Mouse (Mus musculus): Measurements from ENCODE around the gene Plekha6. TPM values are rescaled to one million over a fixed set of nuclear protein-coding genes. Genes with fewer than 3 reads are reported as not detected.

Plekha6 gene
- polyA plus RNA-seq, 1 experiment: 0.57 TPM

DNA sequence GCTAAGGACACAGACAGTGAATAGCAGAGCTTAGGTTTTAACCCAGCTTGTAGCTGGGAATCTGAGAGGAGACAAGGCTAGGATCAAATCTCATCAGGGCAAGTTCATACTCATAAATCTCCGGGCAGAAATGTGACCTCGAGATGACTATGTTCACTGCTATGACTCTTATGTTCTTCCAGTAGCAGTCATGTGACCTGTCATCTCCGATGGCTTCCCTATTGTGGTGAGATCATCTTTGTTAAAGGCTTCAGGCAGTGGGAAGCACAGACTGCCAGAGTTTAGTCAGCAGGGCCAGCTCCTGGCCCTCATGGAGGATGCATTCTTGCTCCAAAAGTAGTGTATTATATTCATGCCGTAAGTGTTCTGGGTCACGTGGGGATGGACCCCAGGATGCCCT is 113.0 kb downstream of the Plekha6 start:
- Histone ChIP-seq H3K36me3 (replicated peaks; ENCODE audit: low read length) (no peaks in the 10 kb centered on the region), H3K4me1 (peaks cover 5% of the 10 kb centered on the region; the same call in 1 of the 2 replicates), H3K9me3 (no peaks in the 10 kb centered on the region), H3K27me3 (replicated peaks) (peaks cover 84% of the 10 kb centered on the region), H3K4me3 (replicated peaks) (no peak overlapping the region)
- TF ChIP-seq FLI1 (IDR thresholded peaks at IDR 0.05; ENCODE audit: low read length): no peak

GRCm38 (mm10) chr1:133278539-133278938 is 114.5 kb downstream of the Plekha6 start:
- no peaks in the 10 kb centered on the region for H3K36me3 ChIP-seq (replicated peaks; ENCODE audit: low read length)
- H3K9me3 ChIP-seq: no peaks in the 10 kb centered on the region
- H3K4me1 ChIP-seq: peaks cover 5% of the 10 kb centered on the region; the same call in 1 of the 2 replicates
- no peak overlapping the region for H3K4me3 ChIP-seq (replicated peaks)
- TF ChIP-seq FLI1 (IDR thresholded peaks at IDR 0.05; ENCODE audit: low read length) (no peak), GATA1 (IDR thresholded peaks at IDR 0.05; ENCODE audit: borderline replicate concordance, low read length) (no peak)
- H3K27me3 ChIP-seq (replicated peaks): peaks cover 88% of the 10 kb centered on the region

DNA sequence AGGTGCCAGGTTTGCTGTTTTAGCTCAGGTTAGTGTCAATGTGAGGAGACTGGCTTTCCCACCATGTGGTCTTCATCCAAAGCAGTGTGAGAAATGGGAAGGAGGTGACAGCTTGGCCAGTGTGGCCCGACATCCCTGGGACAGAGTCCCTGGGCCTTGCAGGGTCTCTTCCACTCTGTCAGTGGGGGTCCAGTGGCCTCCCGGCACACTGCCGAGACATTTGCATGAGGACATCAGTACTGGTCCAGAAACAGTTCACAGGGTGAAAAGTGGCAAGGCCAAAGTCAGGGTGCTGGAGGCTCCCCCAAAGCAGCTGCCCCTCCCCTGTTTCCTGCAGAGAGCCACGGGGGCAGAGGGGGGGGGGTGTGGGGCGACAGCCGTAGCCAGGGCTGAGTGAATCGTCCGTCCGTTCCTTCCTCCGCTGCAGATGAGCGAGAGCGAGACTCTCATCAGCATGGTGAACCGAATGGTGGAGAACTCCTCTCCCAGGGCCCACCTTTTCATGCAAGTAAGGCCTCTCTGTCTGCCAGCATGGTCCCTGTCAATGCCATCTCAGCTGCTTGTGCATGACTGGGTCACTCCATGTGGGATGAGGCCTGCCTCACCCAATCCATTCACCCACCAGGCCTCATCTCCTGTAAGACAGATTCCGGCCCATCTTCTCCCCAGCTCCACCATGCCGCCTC is 115.1 kb downstream of the Plekha6 start:
- Histone ChIP-seq H3K36me3 (replicated peaks; ENCODE audit: low read length) (no peaks in the 10 kb centered on the region), H3K27me3 (replicated peaks) (peaks cover 87% of the 10 kb centered on the region), H3K4me1 (peaks cover 5% of the 10 kb centered on the region; the same call in 1 of the 2 replicates), H3K9me3 (no peaks in the 10 kb centered on the region), H3K4me3 (replicated peaks) (no peak overlapping the region)
- TF ChIP-seq GATA1 (IDR thresholded peaks at IDR 0.05; ENCODE audit: borderline replicate concordance, low read length) (no peak), FLI1 (IDR thresholded peaks at IDR 0.05; ENCODE audit: low read length) (no peak)

- Histone ChIP-seq H3K4me3 (replicated peaks) (no peak overlapping the region), H3K27me3 (replicated peaks) (peaks cover 83% of the 10 kb centered on the region), H3K4me1 (peaks cover 5% of the 10 kb centered on the region; the same call in 1 of the 2 replicates), H3K36me3 (replicated peaks; ENCODE audit: low read length) (no peaks in the 10 kb centered on the region), H3K9me3 (no peaks in the 10 kb centered on the region)
- TF ChIP-seq GATA1 (IDR thresholded peaks at IDR 0.05; ENCODE audit: borderline replicate concordance, low read length): no peak
- no peak for TF ChIP-seq FLI1 (IDR thresholded peaks at IDR 0.05; ENCODE audit: low read length)
These were observed 115.7 kb downstream of the Plekha6 start for GRCm38 (mm10) chr1:133279632-133280093.

- Histone ChIP-seq H3K36me3 (replicated peaks; ENCODE audit: low read length) (no peaks in the 10 kb centered on the region), H3K4me3 (replicated peaks) (no peak overlapping the region), H3K27me3 (replicated peaks) (peaks cover 82% of the 10 kb centered on the region), H3K9me3 (no peaks in the 10 kb centered on the region), H3K4me1 (peaks cover 5% of the 10 kb centered on the region; the same call in 1 of the 2 replicates)
- TF ChIP-seq FLI1 (IDR thresholded peaks at IDR 0.05; ENCODE audit: low read length) (no peak), GATA1 (IDR thresholded peaks at IDR 0.05; ENCODE audit: borderline replicate concordance, low read length) (no peak)
These were observed 116.5 kb downstream of the Plekha6 start for GRCm38 (mm10) chr1:133280537-133280936.

DNA sequence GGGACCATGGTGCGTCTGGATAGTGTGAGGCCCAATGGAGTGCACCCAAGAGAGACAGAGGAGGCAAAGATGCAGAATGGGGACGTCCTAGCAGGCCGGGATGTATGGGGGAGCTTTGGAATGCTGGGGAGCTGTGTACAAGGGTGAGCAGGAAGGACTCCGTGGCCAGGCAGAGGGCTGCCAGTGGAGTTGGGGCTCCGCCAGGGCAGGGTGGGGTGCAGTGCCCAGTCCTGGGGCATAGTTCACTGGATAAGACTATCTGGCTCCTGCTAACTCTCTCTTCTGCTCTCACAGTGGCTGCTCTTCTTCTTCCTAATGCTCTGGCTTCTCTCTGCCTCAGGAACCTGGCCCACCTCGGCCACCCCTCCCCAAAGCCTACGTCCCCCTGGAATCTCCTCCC is 121.9 kb downstream of the Plekha6 start:
- Histone ChIP-seq H3K9me3 (no peaks in the 10 kb centered on the region), H3K4me1 (no peaks in the 10 kb centered on the region), H3K4me3 (replicated peaks) (no peak overlapping the region), H3K36me3 (replicated peaks; ENCODE audit: low read length) (no peaks in the 10 kb centered on the region), H3K27me3 (replicated peaks) (peaks cover 71% of the 10 kb centered on the region)
- TF ChIP-seq GATA1 (IDR thresholded peaks at IDR 0.05; ENCODE audit: borderline replicate concordance, low read length) (no peak), FLI1 (IDR thresholded peaks at IDR 0.05; ENCODE audit: low read length) (no peak)

DNA sequence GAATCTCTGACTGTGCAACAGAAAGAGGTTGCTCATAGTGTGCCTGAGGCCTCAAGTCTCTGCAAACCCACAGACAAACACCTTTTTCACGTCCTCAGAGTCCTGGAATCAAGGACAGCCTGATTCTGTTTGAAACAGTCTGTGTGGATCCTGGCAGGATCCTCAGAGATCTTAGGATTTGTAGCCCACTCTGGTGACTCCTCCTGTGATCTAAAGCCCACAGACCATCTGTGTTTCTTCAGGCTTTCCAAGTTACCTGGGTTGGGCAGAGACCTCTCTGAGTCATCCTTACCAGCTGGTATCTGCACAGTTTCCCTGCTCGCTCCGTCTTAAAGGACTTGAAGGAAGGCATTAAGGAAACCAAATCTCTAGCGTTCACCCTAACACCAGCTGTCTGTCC is 123.0 kb downstream of the Plekha6 start:
- Histone ChIP-seq H3K9me3 (no peaks in the 10 kb centered on the region), H3K27me3 (replicated peaks) (peaks cover 68% of the 10 kb centered on the region), H3K4me3 (replicated peaks) (no peak overlapping the region), H3K4me1 (no peaks in the 10 kb centered on the region), H3K36me3 (replicated peaks; ENCODE audit: low read length) (no peaks in the 10 kb centered on the region)
- TF ChIP-seq FLI1 (IDR thresholded peaks at IDR 0.05; ENCODE audit: low read length) (no peak), GATA1 (IDR thresholded peaks at IDR 0.05; ENCODE audit: borderline replicate concordance, low read length) (no peak)

DNA sequence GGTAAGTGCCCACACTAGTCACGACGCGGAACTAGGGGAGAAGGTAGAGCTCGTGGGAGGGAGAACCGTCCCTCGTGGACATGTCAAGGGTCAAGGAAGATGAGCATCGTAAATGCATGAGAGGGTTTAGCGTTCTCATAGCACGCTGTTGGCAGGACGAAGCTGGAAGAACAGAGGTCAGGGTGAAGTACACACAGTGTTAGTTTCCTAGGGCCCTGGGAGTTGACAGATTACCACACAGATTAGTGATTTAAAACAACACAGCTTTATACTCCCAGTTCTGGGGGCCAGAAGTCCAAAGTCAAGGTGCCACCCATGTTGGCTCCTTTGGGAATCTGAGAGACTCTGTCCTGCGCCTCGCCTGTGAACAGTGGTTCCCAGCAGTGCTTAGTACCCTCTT is 123.9 kb downstream of the Plekha6 start:
- H3K4me3 ChIP-seq (replicated peaks): no peak overlapping the region
- TF ChIP-seq FLI1 (IDR thresholded peaks at IDR 0.05; ENCODE audit: low read length) (no peak), GATA1 (IDR thresholded peaks at IDR 0.05; ENCODE audit: borderline replicate concordance, low read length) (no peak)
- H3K9me3 ChIP-seq: no peaks in the 10 kb centered on the region
- peaks cover 65% of the 10 kb centered on the region for H3K27me3 ChIP-seq (replicated peaks)
- no peaks in the 10 kb centered on the region for H3K4me1 ChIP-seq
- no peaks in the 10 kb centered on the region for H3K36me3 ChIP-seq (replicated peaks; ENCODE audit: low read length)

- Histone ChIP-seq H3K36me3 (replicated peaks; ENCODE audit: low read length) (no peaks in the 10 kb centered on the region), H3K4me1 (peaks cover 5% of the 10 kb centered on the region; the same call in 1 of the 2 replicates), H3K27me3 (replicated peaks) (peaks cover 67% of the 10 kb centered on the region), H3K4me3 (replicated peaks) (no peak overlapping the region), H3K9me3 (no peaks in the 10 kb centered on the region)
- TF ChIP-seq FLI1 (IDR thresholded peaks at IDR 0.05; ENCODE audit: low read length): no peak
- no peak for TF ChIP-seq GATA1 (IDR thresholded peaks at IDR 0.05; ENCODE audit: borderline replicate concordance, low read length)
These were observed 127.9 kb downstream of the Plekha6 start for GRCm38 (mm10) chr1:133291888-133292287.

- TF ChIP-seq GATA1 (IDR thresholded peaks at IDR 0.05; ENCODE audit: borderline replicate concordance, low read length): no peak
- TF ChIP-seq FLI1 (IDR thresholded peaks at IDR 0.05; ENCODE audit: low read length): no peak
- Histone ChIP-seq H3K27me3 (replicated peaks) (peaks cover 67% of the 10 kb centered on the region), H3K4me1 (peaks cover 5% of the 10 kb centered on the region; the same call in 1 of the 2 replicates), H3K36me3 (replicated peaks; ENCODE audit: low read length) (no peaks in the 10 kb centered on the region), H3K4me3 (replicated peaks) (no peak overlapping the region), H3K9me3 (no peaks in the 10 kb centered on the region)
These were observed 128.6 kb downstream of the Plekha6 start for GRCm38 (mm10) chr1:133292608-133293007.
